Mouse (Mus musculus): Measurements from ENCODE around the gene Selplg.

Gene Selplg

DNA sequence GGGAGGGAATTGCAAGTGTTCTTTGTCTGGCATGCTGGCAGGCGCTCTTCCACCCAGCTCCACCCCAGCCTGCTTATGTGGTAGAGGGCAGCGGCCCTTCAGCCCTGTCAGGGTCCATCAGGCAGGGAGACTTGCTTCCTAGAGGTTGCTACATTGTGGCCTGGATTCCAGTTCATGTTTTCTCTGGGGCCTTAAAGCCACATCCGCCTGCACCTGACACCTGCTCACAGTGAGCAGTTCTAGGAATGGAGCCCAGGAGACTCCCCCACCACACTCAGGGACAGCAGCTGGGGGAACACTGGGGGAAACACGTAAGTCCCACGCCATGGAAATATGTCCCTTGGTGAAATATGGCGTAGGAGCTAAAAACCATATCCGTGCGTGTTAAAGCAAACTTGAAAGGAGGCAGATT lies at the start of gene Selplg:
Selplg (minus strand) TSS at position 155 of the 412 bp plus-strand sequence.
- peak in 1 of 2 experiments; percentile 58 for DNase-seq (ENCODE audit: low spot score in 2 of 2)

DNA sequence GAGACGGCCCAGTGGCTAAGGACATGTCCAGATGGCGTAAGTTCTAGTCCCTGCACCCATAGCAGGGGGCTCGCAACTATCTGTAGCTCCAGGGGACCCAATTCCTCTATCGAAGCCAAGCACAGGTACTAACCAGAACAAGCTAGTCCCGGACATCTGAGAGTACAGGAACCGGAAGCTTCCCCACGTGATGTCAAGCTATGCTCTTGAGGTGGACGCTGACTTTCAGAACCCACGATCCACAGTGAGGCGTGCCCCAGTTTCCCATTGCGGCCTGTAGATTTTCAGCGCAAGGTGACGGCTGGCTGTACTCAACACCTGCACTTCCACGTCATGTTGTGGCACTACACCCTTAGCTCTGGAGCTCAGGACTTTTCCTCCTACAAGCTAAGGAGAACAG lies 48.7 kb upstream of the Selplg start:
- no peak for DNase-seq (ENCODE audit: low spot score in 2 of 2)

DNA sequence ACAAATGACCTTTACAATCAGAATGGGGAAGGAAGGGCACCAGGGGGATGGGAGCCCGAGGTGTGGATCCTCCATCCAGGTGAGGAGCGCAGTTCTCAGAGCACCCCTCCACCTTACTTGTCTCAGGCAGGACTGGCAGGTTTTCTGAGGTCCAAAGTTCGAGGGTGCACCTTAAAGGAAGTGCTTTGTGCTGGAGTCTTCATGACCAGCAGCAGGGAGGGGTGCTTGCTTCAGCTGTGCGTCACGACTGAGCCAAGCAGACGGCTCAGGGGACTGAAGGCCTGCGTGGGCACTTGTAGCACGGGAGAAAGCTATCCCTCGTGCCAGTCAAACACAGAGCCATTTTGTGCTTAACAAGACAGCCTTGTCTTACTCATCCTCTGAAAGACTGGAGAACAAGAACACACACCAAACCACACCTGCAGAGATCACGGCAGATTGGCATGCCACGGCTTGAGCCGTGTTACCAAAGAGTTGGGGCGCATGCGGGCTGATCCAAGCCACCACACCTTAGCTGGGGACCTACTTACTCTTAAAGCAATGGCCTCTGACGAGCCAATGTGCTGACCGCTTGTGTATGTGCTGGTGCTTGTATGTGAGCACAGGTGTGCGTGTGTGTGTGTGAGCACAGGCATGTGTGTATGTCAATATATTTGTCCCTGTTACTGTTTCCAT lies 46.6 kb upstream of the Selplg start:
- no peak for DNase-seq (ENCODE audit: low spot score in 2 of 2)

DNA sequence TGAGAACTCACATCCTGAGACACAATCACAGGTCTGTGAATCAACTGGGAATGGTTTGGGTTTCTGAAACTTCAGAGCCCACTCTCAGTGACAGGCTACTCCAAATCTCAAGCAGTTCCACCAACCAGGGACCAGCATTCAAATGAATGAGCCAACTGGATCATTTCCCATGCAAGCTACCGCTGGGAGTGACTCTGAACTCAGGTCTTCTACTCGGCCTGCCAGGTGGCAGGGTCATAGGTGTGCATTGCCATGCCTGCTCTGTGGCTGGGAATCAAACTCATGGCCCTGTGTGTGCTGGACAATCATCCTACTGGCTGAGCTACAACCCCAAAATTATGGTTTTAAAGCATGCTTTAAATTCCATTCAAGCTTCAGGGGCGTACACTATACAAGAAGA lies 45.1 kb upstream of the Selplg start:
- no peak for DNase-seq (ENCODE audit: low spot score in 2 of 2)

DNA sequence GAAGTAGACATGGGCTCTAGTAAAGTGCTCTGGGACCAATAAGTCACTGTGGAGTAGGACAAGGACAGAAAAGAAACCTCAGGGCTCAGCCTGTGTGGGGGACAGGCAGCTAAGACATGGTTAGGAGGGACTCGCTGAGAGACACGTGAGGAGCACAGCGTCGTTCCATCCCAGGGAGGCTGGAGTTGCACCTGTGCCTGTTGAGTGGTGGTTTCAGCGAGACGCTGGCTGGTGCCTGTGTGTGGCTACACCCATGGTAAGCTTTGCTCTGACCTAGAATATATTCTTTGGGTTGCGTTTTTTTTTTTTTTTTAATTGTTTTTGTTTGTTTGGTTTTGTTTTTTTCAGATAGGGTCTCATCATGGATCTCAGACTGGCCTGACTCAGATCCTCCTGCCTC lies 43.7 kb upstream of the Selplg start:
- no peak for DNase-seq (ENCODE audit: low spot score in 2 of 2)

DNA sequence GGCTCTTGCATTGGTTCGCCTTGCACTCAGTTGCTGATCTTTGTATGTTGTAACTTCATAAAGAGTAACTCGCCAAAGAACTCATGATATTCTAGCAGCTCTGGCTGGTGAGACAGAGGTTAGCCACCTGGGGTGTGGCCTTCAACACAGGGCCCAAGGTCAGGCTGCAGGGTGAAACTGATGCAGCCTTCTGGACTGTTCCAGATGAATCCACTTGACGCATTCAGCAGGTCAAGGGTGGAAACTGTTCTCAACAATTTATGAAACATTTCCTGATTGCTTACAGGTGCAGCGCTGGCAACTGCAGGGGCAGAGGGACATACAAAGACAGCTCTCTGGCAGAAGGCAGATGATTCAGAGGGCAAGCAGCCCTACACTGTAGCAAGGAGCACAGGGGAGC lies 43.2 kb upstream of the Selplg start:
- DNase-seq (ENCODE audit: low spot score in 2 of 2): no peak

DNA sequence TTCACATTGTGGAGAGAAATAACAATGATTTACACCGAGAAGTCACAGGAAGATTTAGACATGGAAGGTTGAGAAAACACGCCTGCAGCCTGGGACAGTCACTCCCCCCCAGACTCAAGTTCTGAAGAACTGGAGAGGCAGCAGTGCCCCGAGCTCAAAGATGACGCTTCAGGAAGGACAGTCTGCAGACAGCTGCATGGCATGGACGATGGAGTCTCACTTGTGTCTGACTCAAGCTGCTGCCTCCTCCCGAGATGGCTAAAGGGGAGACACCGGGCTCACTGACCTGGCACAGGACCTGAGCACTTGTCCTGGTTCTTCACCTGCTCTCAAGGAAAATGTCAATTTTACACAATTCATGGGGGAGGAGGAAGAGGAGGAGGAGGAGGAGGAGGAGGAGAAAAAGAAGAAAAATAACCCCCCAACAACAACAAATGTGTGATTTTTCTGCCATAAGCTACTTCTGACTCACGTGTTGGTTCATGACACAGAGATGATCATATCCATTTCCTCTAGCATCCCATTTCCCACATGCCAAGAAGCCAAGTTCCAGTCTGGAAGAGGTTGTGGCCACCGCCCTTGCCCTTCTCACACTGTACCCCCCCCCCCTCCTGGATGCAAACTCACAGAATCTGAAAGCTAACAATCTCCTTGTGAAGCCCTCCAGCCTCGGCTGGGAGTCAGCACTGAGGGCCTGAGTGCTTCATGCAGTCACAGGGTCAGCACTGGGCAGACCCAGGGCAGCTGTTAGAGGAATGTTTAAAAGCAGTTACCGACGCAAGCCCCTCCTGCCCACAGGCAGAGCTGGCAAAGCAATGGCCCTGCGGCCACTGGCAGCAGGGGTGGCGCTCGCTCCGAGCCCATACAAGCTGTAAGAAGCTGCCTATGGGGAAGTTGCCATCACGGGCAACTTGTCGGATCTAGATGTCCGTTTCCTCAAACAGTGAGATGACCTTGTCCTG lies 41.9 kb upstream of the Selplg start:
- DNase-seq (ENCODE audit: low spot score in 2 of 2): no peak

DNA sequence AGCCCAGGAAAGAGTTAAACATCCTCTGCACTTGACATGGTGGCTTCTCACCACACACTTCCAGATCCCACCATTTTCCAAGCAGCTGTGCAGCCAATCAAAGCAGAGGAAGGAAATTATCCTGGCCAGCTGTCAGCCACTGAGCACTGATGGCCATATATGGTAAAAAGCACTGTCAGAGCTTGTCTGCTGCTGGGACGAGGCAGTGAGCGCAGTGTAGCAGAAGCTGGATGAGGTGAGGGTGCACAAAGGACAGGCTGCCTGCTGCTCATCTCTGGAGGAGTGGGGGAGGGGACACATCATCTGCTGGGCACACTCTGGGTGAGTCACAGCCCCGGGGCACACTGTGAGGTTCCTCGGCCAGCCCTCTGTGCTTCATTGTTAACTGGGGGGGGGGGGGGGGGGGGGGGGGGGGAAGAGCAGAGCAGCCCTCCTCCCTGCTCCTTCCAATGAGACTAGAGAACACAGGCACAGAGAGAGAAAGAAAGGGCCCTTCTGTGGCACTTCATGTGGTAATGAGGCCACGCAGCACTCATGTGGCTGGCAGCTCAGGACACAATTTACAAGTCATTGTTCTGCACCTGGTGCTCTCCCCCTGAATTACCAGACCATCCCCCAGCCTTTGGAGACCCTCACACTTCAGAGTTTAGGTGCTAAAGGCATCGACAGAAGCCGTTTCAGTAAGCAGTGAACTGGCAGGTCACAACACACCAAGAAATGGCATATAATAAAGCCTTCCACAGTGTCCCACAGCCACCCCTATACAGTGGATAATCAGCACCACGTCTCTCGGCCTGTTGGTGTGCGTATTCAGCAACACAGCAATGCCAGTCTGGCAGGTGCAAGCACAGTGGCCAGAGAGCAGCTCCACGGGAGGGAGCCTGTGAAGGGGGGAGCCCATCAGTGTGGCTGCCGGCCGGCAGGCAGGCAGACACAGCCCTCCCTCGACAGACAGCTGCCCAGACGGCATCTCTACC lies 40.8 kb upstream of the Selplg start:
- DNase-seq (ENCODE audit: low spot score in 2 of 2): peak in 1 of 2 experiments; percentile 33

DNA sequence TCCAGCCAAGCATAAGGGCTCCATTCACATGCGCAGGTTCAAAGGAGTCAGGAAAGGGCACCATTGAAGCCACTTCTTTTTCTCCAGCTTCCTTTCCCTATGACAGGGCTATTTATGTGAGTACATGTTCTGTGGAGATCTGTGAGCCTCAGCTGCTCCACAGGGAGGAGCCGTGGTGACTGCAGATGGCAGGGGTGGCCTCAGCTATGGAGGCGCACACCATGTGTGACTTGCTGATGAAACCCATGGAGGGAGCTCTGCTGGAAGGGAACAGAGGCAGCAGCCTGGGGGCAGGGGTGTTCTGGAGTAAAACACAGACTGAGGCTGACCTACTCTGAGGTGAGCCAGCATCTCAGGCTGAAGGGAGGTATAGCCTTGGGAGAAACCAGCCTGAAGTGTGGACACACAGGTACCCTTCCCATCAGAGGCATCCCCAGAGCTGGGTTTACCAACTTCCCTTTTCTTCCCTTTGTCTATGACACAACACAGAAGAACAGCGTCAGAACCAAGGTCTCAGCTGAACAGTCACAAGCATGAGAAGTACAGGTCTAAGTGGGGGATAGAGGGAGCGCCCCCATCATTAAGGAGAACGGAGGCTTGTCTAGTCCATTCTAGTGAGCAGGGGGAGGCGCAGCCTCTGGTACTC lies 39.6 kb upstream of the Selplg start:
- no peak for DNase-seq (ENCODE audit: low spot score in 2 of 2)

DNA sequence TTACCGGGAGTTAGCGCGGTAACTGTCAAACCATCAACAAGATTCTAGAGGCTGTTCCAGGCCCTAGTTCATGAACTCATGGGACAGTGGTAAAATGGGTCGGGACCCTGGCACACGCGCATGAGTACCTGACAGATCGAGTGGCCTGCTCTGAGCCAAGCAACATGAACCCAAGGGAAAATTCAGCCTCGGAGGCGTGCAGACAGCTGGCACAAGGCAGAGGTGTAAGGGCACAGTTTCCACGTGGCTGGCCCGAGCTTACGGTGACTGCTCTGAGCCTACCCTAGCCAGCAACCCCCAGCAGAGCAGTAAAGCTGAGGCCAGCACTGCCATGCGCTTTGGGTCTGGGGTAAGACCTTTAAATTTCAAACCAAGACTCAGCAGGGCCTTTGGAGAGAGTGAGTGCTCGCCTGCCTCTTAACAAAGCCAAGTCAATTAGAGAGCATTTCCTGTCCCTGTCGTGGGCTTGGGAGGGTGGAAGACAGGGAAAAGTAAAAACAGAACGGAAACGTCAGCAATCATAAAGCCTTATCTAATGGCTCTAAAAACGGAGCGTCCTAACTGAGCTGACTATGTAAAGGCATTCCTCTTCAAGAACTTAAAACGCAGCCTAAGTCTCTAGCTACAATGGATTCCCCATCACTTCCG lies 38.1 kb upstream of the Selplg start:
- DNase-seq (ENCODE audit: low spot score in 2 of 2): no peak

DNA sequence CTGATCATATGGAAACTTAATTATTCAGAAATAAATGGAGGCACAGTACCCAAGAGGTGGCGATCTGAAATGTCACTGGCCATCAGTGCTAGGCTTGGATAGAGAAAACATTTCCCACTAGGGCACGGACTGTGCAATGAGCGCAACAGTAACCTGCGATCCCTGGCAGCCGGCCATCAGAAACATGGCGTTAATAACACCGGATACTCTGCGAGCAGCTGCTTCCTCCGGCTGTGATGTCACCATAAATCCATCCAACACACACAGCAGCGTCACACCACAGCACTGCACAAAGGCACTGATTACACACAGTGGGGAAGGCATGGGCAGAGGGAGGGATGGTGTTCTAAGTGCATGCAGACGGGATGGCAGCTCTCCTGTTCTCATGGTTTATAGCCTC lies 36.7 kb upstream of the Selplg start:
- DNase-seq (ENCODE audit: low spot score in 2 of 2): peak in 1 of 2 experiments; percentile 48

DNA sequence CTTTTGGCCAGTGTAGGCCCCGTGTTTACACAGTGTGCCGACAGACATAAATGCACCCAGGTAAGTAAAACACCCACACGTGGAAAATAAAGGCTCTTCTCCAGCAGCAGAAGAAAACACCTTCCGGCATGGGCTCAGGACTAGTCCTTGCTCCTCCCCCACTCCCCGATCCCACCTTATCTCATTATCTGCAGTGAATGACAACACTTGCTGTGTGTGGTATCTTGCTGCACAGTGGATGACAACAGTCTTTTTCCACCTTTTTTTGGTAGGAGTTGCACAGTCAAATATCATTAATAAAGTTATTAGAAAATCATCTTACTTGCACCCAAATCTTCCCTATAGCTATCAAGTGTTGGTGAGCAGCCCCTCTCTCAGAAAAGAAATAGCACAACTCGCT lies 32.5 kb upstream of the Selplg start:
- no peak for DNase-seq (ENCODE audit: low spot score in 2 of 2)

DNA sequence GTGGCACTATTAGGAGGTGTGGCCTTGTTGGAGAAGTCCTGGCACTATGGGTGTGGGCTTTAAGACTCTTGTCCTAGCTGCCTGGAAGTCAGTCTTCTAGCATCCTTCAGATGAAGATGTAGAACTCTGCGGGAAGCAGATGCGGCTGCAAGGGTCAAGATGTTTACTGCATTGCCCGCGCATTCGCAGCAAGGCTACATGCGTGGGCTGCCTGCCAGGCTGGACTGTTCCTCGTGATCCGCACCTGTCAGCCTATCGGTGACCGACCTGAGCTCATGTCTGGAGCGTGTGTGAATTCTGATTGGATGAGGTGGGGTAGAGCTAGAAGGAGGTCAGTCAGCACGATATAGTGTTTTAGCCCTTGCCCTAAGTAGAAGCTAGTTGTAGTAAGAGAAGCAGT lies 31.6 kb upstream of the Selplg start:
- no peak for DNase-seq (ENCODE audit: low spot score in 2 of 2)

DNA sequence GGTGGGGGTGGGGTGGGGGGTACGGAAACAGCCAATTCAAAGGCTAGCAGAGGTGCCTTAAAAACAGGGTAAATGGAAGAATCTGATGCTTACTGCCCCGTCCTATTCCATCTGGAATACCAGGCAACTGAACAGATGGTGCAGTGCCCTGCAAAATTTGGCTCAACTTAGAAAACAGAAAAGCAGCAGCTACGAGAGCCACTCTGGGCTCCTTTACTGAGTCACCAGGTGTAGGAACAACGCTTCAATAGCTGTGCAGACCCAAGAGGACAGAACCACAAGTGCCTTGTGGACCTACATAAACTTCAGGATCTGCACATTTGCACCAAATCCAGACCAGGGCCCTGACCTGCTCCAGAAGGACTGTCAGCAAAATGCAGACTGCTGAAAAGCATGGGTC lies 30.0 kb upstream of the Selplg start:
- no peak for DNase-seq (ENCODE audit: low spot score in 2 of 2)

DNA sequence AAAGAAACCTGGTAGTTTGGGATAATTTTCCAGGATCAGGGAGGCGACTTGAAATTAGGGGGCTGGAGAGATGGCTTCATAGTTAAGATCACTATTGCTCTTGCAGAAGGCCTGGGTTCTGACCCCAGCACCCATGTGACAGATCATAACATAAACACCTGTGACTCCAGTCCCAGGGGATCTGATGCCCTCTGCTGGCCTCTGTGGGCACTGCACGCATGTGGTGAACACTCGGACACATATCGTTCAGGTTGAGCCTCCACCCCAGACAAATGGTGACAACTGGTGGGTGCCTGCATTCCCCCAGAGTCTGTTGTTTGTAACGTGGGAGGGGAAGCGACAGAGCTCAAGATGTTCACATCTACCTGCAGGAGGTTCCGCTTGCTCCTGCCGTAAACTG lies 28.9 kb upstream of the Selplg start:
- DNase-seq (ENCODE audit: low spot score in 2 of 2): peak in 1 of 2 experiments; percentile 78

DNA sequence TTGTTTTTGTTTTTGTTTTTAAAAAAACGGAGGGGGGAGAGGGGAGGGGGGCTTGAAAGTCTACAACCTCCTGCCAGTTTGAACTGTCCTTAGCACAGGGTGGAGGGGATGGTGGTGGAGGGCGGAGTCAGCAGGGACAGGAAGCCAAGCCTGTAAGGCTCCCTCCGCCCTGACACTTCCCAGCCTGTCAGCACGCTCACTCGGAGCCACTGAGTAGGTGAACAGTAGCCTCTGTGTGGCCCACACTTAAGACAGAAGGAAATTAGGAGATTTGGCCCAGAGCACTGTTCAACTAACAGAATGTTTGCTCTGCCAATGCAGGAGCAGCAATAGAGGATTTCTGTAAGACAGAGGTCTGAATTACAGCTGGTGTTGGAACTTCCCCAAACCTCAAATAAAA lies 26.5 kb upstream of the Selplg start:
- no peak for DNase-seq (ENCODE audit: low spot score in 2 of 2)

DNA sequence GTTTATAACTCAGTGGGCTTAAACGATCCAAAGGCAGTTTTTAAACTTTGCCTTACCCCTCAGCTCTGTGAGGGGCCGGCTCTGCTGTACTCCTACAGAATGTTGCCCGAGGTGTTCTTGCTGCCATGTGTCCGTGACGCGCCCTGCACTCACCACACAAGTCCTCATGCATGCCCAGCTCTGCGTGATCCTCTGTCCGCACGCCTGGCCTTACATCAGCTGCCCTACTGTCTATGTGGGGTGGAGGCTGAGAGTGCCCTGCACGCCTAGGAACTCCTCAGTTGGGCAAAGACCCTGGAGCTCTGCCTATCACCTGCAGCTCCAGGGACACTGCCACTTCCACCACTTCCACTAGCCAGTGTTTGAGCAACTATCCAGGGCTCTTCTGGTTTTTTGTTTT lies 26.1 kb upstream of the Selplg start:
- no peak for DNase-seq (ENCODE audit: low spot score in 2 of 2)

DNA sequence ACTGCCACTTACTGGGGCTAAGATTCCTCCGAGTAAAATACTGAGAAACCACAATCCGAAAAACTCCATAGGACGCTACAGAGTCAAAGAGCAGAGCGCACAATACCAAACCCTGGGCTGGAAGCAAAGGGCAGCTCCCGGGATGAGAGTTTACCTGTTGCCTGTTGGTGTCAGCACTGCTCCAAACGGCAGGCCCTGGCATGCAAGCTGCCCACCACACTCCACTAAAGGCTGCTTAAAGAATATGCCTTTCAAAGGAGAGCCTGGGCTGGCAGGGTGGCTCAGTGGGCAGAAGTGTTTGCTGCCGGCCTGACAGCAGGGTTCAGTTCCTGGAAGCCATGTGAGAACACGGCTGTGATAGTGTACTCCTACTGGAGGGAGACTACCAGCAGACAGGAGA lies 25.2 kb upstream of the Selplg start:
- DNase-seq (ENCODE audit: low spot score in 2 of 2): no peak

DNA sequence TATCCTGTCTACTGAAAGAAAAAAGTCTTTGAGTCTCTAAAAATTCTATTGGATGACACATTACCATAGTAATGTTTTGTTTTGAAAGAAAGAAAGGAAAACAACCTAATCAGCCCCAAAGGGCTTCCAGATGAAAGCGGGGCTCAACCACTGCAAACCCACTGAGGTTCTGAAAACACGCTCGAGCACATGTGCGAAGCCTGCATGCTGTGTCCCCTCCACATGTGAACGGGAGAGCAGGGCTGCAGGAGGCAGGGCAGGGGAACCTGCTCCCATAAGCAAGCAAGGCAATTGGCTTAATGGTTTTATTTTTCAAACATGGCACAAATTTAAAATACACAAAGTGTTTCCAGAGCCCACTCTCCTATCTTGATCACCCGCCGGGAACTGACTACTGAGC lies 24.2 kb upstream of the Selplg start:
- no peak for DNase-seq (ENCODE audit: low spot score in 2 of 2)

DNA sequence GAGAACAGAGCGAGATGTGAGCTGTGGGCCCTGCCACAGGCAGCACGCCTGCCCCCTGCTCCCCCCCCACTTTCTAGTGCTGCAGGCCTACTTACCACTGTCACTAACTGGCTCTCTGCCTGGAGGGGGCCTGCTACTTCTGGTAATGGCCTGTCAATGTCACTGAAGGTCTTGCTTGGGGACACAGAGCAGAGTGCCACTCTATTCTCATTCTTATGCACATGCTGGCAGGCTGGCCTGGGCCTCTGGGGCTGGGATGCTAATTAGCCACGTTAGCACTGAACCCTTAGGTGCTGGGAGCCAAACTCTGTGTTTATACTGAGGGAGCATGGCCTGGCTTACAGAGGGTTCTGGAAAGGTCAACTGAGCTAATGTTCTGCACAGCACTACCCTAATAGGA lies 23.3 kb upstream of the Selplg start:
- no peak for DNase-seq (ENCODE audit: low spot score in 2 of 2)

DNA sequence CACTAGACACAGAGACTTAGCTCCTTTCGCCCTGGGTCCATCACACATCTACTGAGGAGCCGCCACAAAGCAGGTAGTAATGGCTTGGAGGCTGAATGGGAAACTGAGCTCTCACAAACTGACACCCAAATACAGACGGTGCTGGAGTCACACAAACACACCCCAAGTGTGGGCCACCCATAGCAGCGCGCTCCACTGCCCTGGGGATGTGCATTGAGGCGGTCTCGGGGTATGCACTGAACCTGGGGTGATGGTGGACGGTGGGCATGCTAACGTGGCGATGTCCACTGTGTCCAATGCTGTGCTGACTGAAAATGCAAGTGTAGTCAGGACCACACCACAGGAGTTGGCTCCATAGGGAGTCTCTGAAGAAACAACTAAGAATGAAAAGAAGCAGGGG lies 22.7 kb upstream of the Selplg start:
- no peak for DNase-seq (ENCODE audit: low spot score in 2 of 2)
